Mouse (Mus musculus) limb, embryonic 10.5 days (tissue): ENCODE data around the gene Fam189a2. TPM values are rescaled to one million over a fixed set of nuclear protein-coding genes. Genes with fewer than 3 reads are reported as not detected.

ENCODE experiments used
- DNase-seq: peaks from one replicate; pipeline ENCODE4 v3.0.0-alpha.2; 2017; ENCODE audit warnings: low spot score
- H3K27ac ChIP-seq: fragments of 300-500 bp; sonication (generic); 2 replicates; pipeline ENCODE4 v1.5.1; 2016; ENCODE audit warnings: mild to moderate bottlenecking
- H3K27me3 ChIP-seq: fragments of 300-500 bp; sonication (generic); 2 replicates; pipeline ENCODE4 v1.6.1; 2016; ENCODE audit warnings: low read depth, mild to moderate bottlenecking; ENCODE audit not compliant: poor library complexity, severe bottlenecking
- H3K36me3 ChIP-seq: fragments of 300-500 bp; sonication (generic); 2 replicates; pipeline ENCODE4 v1.6.1; 2016; ENCODE audit warnings: mild to moderate bottlenecking, moderate library complexity
- H3K4me1 ChIP-seq: fragments of 300-500 bp; sonication (generic); 2 replicates; pipeline ENCODE4 v1.6.1; 2016
- H3K4me3 ChIP-seq: fragments of 300-500 bp; sonication (generic); 2 replicates; pipeline ENCODE4 v1.5.1; 2016; ENCODE audit warnings: mild to moderate bottlenecking, moderate library complexity
- H3K9me3 ChIP-seq: fragments of 300-500 bp; sonication (generic); replicated peaks from 2 replicates; pipeline ENCODE4 v1.6.1; 2016; ENCODE audit warnings: mild to moderate bottlenecking
- WGBS: fragments of 180-500 bp; shearing (Covaris S2); methylation state at CpG from one replicate; pipeline ENCODE4 v1.1.7; 2016; 5-methylcytosine and 5-hydroxymethylcytosine counted together
- polyA plus RNA-seq: library from polyadenylated mRNA; unstranded; fragments of >200 nt; fragmentation: Nextera tagmentation; extraction: Ambion mirVana; gene quantifications from 2 replicates; pipeline ENCODE4 v1.2.1, GENCODE M21; 2016

Fam189a2 gene
- polyA plus RNA-seq, 1 experiment from 2014 or later: 0.28 TPM

DNA sequence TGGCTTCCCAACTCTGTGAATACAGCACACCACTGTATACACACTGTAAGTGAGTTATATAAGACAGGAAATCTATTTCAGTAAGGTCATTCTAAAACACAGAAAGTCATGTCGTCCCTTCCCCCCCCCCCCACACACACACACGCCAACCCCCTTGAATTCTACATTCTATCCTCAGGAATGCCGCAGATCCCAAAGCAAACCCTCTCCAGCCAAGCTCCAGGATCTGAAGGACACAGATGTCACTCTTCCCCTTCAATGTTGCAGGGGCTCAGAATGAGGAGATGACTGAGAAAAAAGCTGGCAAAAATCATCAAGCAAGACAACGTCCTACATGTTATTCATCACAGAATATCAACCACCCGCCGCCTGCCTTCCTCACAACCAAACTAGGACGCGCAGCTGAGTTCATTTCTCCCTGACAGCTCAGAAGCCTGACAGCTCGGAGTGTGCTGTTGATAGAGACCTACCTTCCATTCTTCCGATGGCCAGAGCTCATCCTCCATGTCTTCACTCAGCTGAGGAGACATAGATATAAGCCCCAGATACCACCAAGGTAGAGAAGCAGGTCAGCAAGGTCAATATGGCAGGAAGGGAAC lies 15.7 kb upstream of the Fam189a2 start:
- no peak for DNase-seq
- H3K9me3 ChIP-seq: no peaks in the 10 kb centered on the region
- no peaks in the 10 kb centered on the region for H3K36me3 ChIP-seq
- H3K27me3 ChIP-seq: no peaks in the 10 kb centered on the region
- no peak overlapping the region for H3K4me3 ChIP-seq
- H3K27ac ChIP-seq: no peak overlapping the region
- H3K4me1 ChIP-seq: no peaks in the 10 kb centered on the region
- 88% methylated on average over 10 of the region's 10 CpGs for WGBS

GRCm38 (mm10) chr19:24042387-24042786 lies 11.6 kb upstream of the Fam189a2 start:
- no peak for DNase-seq
- WGBS: 96% methylated on average over 2 of the region's 2 CpGs
- no peak overlapping the region for H3K4me3 ChIP-seq

GRCm38 (mm10) chr19:24039061-24039853 lies 8.4 kb upstream of the Fam189a2 start:
- Histone ChIP-seq H3K9me3 (no peaks in the 10 kb centered on the region), H3K4me1 (no peaks in the 10 kb centered on the region), H3K36me3 (no peaks in the 10 kb centered on the region), H3K27ac (no peak overlapping the region), H3K27me3 (no peaks in the 10 kb centered on the region), H3K4me3 (no peak overlapping the region)
- DNase-seq: no peak
- 82% methylated on average over 14 of the region's 14 CpGs for WGBS

More at GRCm38 (mm10) chr19:24042387-24042786, 11.6 kb upstream of the Fam189a2 start:
- Histone ChIP-seq H3K9me3 (no peaks in the 10 kb centered on the region), H3K4me1 (no peaks in the 10 kb centered on the region), H3K27ac (no peak overlapping the region), H3K36me3 (no peaks in the 10 kb centered on the region), H3K27me3 (no peaks in the 10 kb centered on the region)

DNA sequence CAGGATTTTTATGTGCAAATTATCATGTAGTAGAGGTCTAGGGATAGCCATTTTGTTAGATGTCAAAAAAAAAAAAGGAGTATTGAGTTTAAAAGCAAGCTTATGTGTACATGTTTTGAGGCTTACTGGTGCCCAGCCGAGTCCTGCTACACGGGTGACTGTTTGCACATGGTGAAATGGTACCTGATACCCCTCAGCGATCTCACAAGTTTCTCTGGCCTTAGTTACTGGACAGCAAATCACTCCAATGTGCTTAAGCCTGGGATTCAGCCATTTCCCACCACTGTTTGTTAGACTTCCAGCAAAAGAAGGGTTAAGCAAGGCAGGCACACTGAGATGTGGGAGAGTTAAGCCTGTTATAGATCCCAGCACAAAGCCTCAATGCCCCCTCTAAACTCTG lies 3.5 kb upstream of the Fam189a2 start:
- DNase-seq: no peak
- Histone ChIP-seq H3K4me1 (peaks cover 20% of the 10 kb centered on the region), H3K4me3 (no peak overlapping the region), H3K27ac (no peak overlapping the region), H3K9me3 (no peaks in the 10 kb centered on the region), H3K36me3 (no peaks in the 10 kb centered on the region), H3K27me3 (peaks cover 44% of the 10 kb centered on the region)
- WGBS: 85% methylated on average over 3 of the region's 3 CpGs

- Histone ChIP-seq H3K36me3 (no peaks in the 10 kb centered on the region), H3K27ac (no peak overlapping the region), H3K4me1 (peaks cover 20% of the 10 kb centered on the region), H3K27me3 (peaks cover 61% of the 10 kb centered on the region), H3K4me3 (no peak overlapping the region), H3K9me3 (no peaks in the 10 kb centered on the region)
- 70% methylated on average over 5 of the region's 5 CpGs for WGBS
- no peak for DNase-seq
These were observed 1.9 kb upstream of the Fam189a2 start for GRCm38 (mm10) chr19:24032654-24033236.

DNA sequence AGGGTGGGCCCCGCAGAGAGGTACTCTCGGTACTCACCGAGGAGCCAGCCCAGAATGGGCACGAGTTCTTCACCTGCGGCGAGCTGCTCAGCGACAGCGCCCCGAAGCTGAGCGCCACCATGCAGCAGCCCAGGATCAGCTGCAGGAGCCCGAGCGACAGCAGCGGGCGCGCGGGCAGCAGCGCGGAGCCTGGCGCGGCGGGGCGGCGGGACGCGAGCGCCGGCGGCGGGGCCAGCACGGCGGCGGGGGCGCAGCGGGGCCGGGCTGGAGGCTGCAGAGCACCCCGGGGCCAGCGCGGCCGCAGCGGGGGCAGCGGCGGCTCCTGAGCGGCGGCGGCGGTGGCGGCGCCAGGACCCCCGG lies 328 bp downstream of the Fam189a2 start:
- Histone ChIP-seq H3K27me3 (peaks cover 62% of the 10 kb centered on the region), H3K36me3 (no peaks in the 10 kb centered on the region), H3K4me3 (peak overlapping the region; percentile 66), H3K4me1 (peaks cover 20% of the 10 kb centered on the region), H3K27ac (peak overlapping the region; percentile 42), H3K9me3 (no peaks in the 10 kb centered on the region)
- DNase-seq: peak; percentile 55
- 14% methylated on average over 42 of the region's 49 CpGs for WGBS

- Histone ChIP-seq H3K9me3 (no peaks in the 10 kb centered on the region), H3K27ac (peak overlapping the region; percentile 42; the same call in 1 of the 2 replicates), H3K36me3 (no peaks in the 10 kb centered on the region), H3K27me3 (peaks cover 62% of the 10 kb centered on the region), H3K4me1 (peaks cover 20% of the 10 kb centered on the region), H3K4me3 (peak overlapping the region; percentile 66)
- DNase-seq: peak; percentile 40
- 15% methylated on average over 20 of the region's 20 CpGs for WGBS
These were observed 956 bp downstream of the Fam189a2 start for GRCm38 (mm10) chr19:24029616-24030510.

DNA sequence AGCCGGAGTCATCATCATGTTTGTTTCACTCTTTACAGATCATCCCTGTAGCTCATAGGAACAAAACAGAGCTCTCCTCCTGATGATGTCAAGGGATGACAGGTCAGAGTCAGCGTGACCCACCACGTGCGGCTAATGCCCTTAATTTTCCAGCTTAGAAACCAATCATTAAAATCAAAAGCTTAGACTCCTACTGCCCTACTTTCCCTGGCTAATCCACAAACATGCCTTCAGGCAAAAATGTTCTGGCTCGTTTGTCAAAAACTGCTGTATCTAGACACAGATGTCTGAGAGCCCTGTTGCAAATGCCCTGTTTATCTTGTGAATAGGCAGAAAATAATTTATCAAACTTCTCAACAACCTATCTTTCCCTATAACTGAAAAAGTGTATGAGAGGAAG lies 4.9 kb downstream of the Fam189a2 start:
- H3K36me3 ChIP-seq: no peaks in the 10 kb centered on the region
- H3K9me3 ChIP-seq: no peaks in the 10 kb centered on the region
- no peak for DNase-seq
- H3K4me1 ChIP-seq: peaks cover 11% of the 10 kb centered on the region
- 69% methylated on average over 5 of the region's 5 CpGs for WGBS
- peaks cover 32% of the 10 kb centered on the region for H3K27me3 ChIP-seq
- H3K4me3 ChIP-seq: no peak overlapping the region
- H3K27ac ChIP-seq: no peak overlapping the region

- Histone ChIP-seq H3K27ac (no peak overlapping the region), H3K4me3 (no peak overlapping the region), H3K27me3 (peaks cover 21% of the 10 kb centered on the region), H3K36me3 (no peaks in the 10 kb centered on the region), H3K4me1 (peaks cover 3% of the 10 kb centered on the region; the same call in 1 of the 2 replicates), H3K9me3 (no peaks in the 10 kb centered on the region)
- WGBS: 92% methylated on average over 1 of the region's 1 CpGs
- no peak for DNase-seq
These were observed 6.2 kb downstream of the Fam189a2 start for GRCm38 (mm10) chr19:24024667-24025066.

DNA sequence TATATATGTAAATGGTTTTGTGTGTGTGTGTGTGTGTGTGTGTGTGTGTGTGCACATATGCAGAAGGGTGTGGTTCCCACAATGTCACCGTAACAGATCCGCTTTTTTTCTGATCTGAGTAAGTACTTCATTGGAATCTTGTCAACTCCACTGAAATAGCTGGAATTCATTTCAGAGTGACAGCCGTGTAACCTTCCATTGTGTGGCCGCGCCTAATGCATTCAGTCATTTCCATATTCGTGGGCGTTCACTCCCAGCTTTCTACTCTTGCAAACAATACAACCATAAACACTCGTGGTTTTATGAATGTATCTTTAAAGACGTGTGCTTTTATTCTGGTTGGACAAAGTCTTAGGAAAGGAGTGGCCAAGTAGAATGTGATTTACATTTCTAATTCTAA lies 6.7 kb downstream of the Fam189a2 start:
- Histone ChIP-seq H3K4me1 (no peaks in the 10 kb centered on the region), H3K27ac (no peak overlapping the region), H3K27me3 (peaks cover 15% of the 10 kb centered on the region), H3K9me3 (no peaks in the 10 kb centered on the region), H3K4me3 (no peak overlapping the region), H3K36me3 (no peaks in the 10 kb centered on the region)
- 86% methylated on average over 9 of the region's 9 CpGs for WGBS
- no peak for DNase-seq

DNA sequence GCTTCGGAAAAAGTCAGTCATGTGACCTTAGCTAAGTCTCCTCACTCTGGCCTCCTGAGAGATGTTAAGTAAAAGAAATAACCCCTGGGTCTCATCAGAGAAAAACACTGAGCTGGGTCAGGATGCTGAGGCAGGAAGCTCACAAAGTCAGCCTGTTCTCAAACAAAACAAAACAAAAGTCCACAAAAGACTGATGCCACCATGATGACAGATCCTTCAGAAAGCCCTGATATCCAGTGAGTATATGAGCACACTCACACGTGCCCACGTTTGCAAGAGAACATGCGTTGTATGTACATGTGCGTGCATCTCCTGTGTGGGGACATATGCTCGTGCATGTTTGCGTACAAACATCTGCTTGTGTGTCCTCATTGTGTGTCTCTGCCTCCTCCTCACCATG lies 7.5 kb downstream of the Fam189a2 start:
- H3K27ac ChIP-seq: no peak overlapping the region
- H3K27me3 ChIP-seq: peaks cover 7% of the 10 kb centered on the region
- H3K36me3 ChIP-seq: no peaks in the 10 kb centered on the region
- DNase-seq: no peak
- no peaks in the 10 kb centered on the region for H3K4me1 ChIP-seq
- H3K4me3 ChIP-seq: no peak overlapping the region
- H3K9me3 ChIP-seq: no peaks in the 10 kb centered on the region
- 90% methylated on average over 7 of the region's 7 CpGs for WGBS

- peaks cover 2% of the 10 kb centered on the region; the same call in 1 of the 2 replicates for H3K27me3 ChIP-seq
- DNase-seq: no peak
- peaks cover 2% of the 10 kb centered on the region; the same call in 1 of the 2 replicates for H3K4me1 ChIP-seq
- WGBS: 80% methylated on average over 3 of the region's 3 CpGs
- H3K27ac ChIP-seq: no peak overlapping the region
- no peaks in the 10 kb centered on the region for H3K36me3 ChIP-seq
- H3K9me3 ChIP-seq: no peaks in the 10 kb centered on the region
- H3K4me3 ChIP-seq: no peak overlapping the region
These were observed 8.0 kb downstream of the Fam189a2 start for GRCm38 (mm10) chr19:24022771-24023170.
